Mouse (Mus musculus) testis, postnatal 10 days (tissue): Measurements from ENCODE around the gene Gm20388.
"Not testable (repeated sequence)": the region's sequence is repeated elsewhere in the genome, so short reads cannot be mapped to it uniquely, and the experiment has no call there.

ENCODE experiments used
- DNase-seq: peaks from one replicate; pipeline ENCODE4 v3.0.0; 2021; ENCODE audit warnings: low spot score

Gene Gm20388

GRCm38 (mm10) chr8:123420525-123421281 lies 3510.1 kb downstream of the Gm20388 start:
- DNase-seq = no peak

DNA sequence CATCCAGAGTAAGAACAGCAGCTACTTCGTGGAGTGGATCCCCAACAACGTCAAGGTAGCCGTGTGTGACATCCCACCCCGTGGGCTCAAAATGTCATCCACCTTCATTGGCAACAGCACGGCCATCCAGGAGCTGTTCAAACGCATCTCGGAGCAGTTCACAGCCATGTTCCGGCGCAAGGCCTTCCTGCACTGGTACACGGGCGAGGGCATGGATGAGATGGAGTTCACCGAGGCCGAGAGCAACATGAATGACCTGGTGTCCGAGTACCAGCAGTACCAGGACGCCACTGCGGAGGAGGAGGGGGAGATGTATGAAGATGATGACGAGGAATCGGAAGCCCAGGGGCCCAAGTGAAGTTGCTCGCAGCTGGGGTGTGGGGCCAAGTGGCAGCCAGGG lies 3510.7 kb downstream of the Gm20388 start:
- DNase-seq = no peak

DNA sequence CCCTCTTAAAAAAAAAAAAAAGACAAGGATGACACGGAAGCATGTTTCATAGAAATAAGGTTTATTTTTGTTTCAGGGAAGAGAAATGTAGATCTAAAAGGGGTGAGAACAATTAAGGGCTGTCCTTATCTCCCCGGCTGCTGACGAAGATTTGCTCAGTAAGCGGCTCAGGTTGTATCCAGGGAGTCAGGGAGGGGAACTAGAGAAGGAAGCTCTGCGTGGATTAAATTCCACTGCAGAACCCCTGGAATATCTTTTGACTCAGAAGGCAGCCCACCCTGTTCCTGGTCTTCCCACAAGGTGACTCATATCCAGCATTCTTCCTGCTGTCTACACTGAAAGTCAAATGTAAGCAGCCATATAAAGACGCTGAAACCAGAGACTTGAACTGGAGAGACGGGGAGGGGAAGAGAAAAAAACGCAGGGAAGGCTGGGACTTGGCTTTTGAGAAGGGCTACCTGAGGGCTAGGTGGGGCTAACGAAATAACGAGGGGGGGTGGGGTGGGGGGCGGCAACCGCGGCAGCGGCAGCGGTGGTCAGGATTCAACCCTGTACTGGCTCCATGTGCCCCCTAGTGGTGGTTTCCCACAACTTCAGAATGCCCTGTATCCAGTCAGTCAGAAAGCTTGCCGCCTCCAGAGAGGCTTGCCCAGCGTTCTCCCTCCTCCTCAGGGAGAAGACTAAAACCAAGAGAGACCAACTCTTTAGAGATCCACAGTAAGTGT lies 3511.6 kb downstream of the Gm20388 start:
- peak; percentile 77 for DNase-seq

DNA sequence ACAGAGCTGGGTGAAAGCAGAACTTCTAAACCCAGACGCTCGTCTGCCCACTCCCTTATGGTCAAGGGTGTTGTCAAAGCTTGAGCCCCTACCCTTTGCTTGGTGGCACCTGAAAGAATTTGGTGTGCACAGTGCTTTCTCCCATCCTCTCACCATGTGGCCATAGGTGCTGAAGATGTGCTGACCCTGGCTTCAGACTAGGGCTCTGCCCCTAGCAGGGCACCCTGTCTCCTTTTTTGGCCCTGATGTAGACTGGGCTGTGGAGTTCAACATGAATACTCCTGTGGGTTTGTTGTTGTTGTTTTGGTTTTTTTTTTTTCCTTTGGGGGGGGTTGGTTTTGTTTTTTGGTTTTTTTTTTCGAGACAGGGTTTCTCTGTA lies 3512.1 kb downstream of the Gm20388 start:
- DNase-seq = no peak

DNA sequence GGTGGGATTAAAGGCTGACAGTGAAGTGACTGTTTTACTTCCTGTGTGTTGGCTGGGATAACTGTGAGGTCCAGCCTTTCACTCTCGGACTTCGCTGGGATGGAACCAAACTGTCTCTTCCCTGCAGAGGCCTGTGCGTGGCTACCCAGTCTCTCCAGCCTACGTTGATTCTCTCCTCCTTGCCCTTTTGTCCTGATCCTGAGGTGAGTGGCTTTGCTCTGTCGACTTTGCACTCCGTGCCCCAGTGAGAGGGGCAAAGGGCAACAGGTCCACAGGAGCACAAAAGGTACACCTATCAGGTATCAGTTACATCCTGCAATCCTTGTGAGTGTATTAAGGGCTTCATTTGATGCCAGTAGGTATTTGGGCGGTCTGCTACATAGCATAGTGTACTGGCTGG lies 3512.8 kb downstream of the Gm20388 start, which contains the start of gene Def8:
Gene Def8, plus strand, starts transcription at position 87 of the 400 bp plus-strand sequence.
- no peak for DNase-seq

DNA sequence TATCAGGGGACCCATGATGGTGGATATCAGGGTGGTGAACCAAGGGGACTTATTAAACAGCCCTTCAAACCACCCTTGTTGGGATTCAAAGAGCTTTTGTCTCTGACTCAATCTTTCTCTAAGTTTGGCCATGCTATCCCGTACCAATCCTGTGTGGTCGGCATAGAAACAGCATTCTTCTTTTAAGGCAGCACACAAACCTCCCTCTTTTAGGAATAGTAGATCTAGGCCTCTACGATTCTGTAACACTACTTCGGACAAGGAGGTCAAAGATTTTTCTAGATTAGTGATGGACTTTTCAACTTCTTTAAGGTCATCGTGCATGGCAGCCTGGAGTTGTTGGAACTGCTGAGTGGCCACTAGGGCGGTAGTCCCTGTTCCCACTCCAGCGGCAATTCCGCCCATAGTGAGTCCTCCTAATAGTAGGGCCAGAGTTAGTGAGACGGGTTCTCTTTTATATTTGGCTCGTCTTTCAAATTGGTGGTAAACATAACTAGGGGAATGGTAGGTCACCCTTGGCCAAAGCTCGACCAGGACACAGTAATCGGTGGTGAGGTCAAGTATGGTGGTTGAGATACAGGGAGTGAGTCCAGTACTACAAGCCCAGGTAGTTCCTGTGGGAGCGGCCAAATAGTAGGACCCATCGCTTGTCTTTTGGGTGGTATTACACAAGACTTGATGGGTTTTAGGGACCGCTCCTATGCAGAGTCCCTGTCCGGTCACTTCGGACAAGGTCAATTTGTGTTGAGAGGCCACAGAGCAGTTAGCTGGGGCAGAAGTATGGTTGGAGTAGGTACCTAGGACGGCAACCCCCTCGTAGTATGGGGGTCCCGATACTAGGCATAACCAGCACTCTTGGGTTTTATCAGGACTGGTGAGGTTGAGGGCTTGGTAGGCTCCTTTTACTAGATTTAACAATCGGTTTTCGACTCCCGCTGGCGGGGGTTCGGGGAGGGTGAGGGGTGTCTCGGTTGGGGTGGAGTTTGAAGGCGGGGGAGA lies 3516.2 kb downstream of the Gm20388 start:
- DNase-seq = no peak

- no peak for DNase-seq
Observed at GRCm38 (mm10) chr8:123427639-123428275, 3517.1 kb downstream of the Gm20388 start.

GRCm38 (mm10) chr8:123428343-123428893 lies 3517.8 kb downstream of the Gm20388 start:
- DNase-seq = no peak

- no peak for DNase-seq
Observed at GRCm38 (mm10) chr8:123428939-123429721, 3518.5 kb downstream of the Gm20388 start.

DNA sequence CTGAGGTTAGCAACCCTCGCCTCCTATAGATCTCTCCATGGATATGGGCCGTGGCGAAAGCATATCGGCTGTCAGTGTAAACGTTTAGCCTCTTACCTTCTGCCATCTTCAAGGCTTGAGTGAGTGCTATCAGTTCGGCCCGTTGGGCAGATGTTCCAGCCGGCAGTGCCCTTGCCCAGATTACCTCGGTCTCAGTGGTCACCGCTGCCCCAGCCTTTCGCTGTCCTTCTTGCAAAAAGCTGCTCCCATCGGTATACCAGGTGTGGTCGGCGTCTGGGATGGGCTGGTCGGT lies 3519.0 kb downstream of the Gm20388 start:
- DNase-seq = not testable (repeated sequence)

GRCm38 (mm10) chr8:123430936-123431335 lies 3520.3 kb downstream of the Gm20388 start:
- not testable (repeated sequence) for DNase-seq

DNA sequence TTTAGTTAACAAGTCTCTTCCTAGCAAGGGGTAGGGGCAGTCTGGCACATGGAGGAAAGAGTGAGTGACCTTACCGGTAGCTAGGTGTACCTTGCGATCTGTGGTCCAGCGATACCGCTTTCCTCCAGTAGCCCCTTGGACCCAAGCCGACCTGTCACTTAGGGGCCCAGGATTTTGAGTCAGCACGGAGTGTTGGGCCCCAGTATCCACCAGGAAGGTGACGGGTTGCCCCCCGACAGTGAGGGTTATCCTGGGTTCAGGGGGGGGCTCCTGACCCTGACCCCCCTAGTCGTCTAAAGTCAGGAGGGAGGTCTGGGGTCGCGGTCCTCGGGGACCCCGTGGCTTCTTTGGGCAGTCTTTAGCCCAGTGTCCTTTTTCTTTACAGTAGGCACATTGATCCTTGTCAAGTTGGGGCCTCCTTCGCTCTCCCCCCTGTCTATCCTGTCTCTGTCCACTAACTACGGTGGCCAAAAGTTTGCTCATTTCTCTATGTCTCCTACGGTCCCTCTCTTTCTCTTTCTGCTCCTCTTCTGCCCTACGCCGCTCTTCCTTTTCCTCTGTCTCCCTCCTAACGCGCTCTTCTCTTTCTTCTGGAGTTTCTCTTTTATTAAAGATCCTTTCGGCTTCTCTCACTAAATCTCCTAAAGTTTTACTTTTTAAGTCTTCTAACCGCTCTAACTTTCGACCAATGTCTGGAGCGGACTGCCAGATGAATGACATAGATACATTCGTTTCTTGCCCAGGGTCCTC lies 3521.2 kb downstream of the Gm20388 start:
- DNase-seq = no peak

- no peak for DNase-seq
Observed at GRCm38 (mm10) chr8:123432381-123432780, 3521.7 kb downstream of the Gm20388 start.

DNA sequence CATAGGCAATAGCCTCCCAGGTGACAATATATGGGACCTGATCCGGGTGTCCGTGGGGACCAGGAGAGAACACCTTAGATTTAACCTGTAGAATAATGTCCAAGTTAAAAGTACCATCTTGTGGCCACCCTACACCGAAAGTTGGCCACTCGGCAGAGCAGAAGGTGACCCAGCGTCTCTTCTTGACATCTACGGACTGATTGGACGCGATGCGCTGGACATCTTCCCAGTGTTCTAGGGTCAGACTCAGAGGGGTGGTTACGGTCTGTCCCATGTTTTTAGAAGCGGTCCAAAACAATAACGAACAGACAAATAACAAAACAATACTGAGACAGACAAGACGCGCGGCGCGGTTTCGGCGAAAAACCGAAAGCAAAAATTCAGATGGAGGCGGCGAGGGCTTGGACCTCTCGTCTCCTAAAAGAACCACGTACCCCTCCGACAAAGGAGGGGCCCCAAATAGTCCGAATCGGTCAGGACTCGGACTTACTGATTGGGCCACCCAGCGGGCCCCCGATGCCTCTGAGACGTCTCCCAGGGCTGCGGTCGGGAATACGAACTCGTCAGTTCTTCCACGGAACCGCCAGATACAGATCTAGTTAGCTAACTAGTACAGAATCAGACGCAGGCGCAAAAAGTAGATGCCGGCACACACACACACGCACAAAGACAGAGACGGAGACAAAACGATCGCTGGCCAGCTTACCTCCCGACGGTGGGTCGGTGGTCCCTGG lies 3522.8 kb downstream of the Gm20388 start:
- DNase-seq = not testable (repeated sequence)

GRCm38 (mm10) chr8:123441788-123442187 lies 3531.1 kb downstream of the Gm20388 start:
- DNase-seq = no peak

- DNase-seq = no peak
Observed at GRCm38 (mm10) chr8:123442351-123442750, 3531.7 kb downstream of the Gm20388 start.

- DNase-seq = peak; percentile 97
Observed at GRCm38 (mm10) chr8:123442871-123443575, 3532.4 kb downstream of the Gm20388 start.

DNA sequence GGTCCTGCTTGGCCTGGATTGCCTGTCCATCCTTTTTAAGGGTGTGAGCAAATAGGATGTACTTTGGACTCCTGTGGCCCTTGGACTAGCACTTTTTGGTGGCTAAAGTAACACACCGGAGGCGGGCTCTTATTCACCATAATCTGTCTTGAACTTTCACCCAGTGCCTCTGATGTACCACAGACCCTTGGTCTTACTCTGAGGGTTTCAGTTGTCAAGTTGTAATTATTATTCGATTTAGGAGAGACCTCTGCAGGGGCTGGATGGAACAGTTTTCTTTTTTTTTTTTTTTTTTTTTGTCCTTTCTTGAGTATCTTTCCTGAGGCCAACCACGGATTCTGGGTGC lies 3532.9 kb downstream of the Gm20388 start:
- DNase-seq = no peak

DNA sequence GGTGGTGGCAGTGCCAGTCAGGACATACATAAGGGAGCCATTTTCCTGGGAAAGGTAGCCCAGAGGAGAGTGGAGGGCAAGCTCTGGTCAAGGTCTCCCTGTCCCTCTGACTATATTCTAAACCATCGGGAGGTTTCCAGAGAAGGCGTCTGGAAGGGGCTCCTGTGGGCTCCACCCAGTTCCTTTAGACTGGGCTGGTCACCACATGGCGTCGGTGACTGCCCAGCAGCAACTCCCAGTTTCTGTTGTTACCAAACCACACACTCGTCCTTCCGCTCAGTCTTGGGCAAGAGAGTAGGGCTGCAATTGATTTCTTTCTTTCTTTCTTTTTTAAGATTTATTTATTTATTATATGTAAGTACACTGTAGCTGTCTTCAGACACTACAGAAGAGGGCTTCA lies 3533.5 kb downstream of the Gm20388 start:
- no peak for DNase-seq
